Mouse (Mus musculus) monocyte, adult 5-6 weeks (primary cell): ENCODE results near the gene Acadl. TPM values are rescaled to one million over a fixed set of nuclear protein-coding genes. Genes with fewer than 3 reads are reported as not detected.

ENCODE experiments used
- ATAC-seq: fragments of 153-309, 156-312 bp; replicated peaks from 2 replicates; pipeline ENCODE4 v1.8.0; 2017; ENCODE audit warnings: mild to moderate bottlenecking; ENCODE audit not compliant: low TSS enrichment, insufficient number of reproducible peaks, severe bottlenecking, poor library complexity, low FRiP score
- total RNA-seq: library from RNA; stranded (forward); fragments of 200-1000, 200-491, 200-594 nt; gene quantifications from 3 replicates; pipeline ENCODE4 v1.2.3, GENCODE M21; 2017

Gene Acadl
- total RNA-seq, 1 experiment from 2014 or later: 42.2 TPM

- no peak for ATAC-seq
These were observed 56.3 kb downstream of the Acadl start for GRCm38 (mm10) chr1:66806821-66807220.

- ATAC-seq: no peak
These were observed 57.7 kb downstream of the Acadl start for GRCm38 (mm10) chr1:66805408-66805807.

- no peak for ATAC-seq
These were observed 58.4 kb downstream of the Acadl start for GRCm38 (mm10) chr1:66804710-66805109.

GRCm38 (mm10) chr1:66797962-66798361 is 65.1 kb downstream of the Acadl start:
- ATAC-seq: no peak

- ATAC-seq: no peak
These were observed 70.1 kb downstream of the Acadl start for GRCm38 (mm10) chr1:66792838-66793466.

GRCm38 (mm10) chr1:66782296-66782695 is 80.8 kb downstream of the Acadl start:
- ATAC-seq: no peak

GRCm38 (mm10) chr1:66781027-66781426 is 82.0 kb downstream of the Acadl start:
- no peak for ATAC-seq

Other genes with a start within 250 kb of the Acadl start
- gene Rpe, start 162.4 kb downstream of the Acadl start, total RNA-seq: 39.6 to 60.5 TPM (median 46.8 TPM) in 3 replicates
- gene Kansl1l, start 45.7 kb downstream of the Acadl start, total RNA-seq: 15.6 to 25.1 TPM (median 23.7 TPM) in 3 replicates
- gene Myl1, start 82.1 kb upstream of the Acadl start, total RNA-seq: not detected in 3 replicates
- 15.7 to 19.4 TPM (median 16.9 TPM) in 3 replicates for gene Lancl1, start 175.6 kb upstream of the Acadl start, total RNA-seq